Mouse (Mus musculus): ENCODE measurements at regions not wholly inside any gene's neighbourhood (a gene's known extent, or its start where the extent isn't known, plus 50 kb on each side); places are given as distances from the start of the nearest gene placed in this dataset.
"Not testable (repeated sequence)": the region's sequence is repeated elsewhere in the genome, so short reads cannot be mapped to it uniquely, and the experiment has no call there.

DNA sequence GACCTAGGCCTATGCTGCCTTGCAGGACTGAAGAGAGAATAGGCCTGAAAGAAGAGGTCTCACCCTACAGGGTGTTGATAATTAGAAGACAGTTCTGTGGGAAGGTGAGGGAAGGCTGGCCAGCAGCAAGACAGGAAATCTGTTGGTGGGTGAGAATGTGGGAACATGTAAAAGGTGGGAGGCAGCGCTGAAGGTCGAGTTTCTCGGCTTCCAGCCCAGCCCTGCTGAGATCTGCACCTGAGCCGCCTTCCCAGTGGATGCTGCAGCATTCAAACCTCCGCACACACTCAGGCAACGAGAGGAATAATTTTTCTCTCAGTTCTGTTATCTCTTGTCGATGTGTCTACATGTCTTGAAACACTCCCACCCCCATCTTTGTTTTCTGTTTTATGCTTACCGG lies 89.9 kb upstream of the Atp1b1 start:
- peak; percentile 36 to 51 for DNase-seq (ENCODE audit: low spot score in 2 of 2)

DNA sequence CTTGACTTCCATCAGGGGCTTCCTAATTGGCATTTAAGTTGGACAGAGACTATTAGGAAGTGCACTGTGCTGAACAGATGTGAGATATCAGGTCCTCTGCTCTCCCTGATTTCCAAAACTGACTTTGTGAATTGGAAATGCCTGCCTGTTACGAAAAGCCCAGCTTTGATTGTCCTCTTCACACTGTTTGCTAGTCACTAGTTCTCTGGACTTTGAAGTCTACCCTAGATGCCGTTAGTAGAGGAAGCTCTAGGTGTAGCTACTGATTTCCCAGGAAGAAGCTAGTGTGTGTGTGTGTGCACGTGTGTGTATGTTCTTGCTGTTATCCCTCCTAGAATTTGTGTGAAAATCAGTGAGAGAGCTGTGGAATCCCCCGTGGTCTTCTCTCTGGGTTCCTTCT lies 87.7 kb upstream of the Atp1b1 start:
- DNase-seq (ENCODE audit: low spot score in 2 of 2), result no peak

DNA sequence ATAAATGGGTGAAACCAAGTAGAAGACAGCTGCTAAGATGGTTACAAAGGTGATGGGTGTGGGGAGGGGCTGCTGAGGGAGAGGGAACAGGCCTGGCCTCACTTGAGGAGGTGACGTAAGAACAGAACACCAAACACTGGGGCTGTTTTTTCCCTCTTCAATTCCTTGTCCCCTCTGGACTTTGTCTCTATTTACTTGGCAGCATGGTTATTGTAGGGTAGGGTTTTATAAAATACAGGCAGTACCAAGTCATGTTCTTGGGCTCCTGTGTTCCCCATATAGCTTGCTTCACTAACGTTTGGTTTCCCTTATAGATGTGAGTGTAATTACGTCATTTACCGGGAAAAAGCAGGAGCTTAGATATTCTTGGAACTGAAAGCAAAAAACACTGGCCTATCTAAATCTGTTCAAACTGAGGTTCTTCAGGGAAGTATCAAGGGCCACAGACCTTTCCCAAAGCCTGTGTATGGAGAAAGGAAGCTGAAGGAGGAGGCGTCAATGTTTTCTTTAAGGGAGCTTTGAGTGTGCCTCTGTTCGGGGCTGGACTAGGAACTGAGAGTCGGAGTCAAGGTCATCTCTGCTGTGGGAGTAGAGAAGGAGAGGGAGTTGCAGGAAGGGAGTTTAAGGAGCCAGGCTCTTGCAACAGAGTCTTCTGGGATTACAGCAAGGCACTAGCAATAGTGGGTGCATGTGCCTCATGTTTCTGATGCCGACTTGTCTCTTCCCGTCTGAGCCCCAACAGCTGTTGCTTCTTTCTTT lies 85.1 kb upstream of the Atp1b1 start:
- no peak for DNase-seq (ENCODE audit: low spot score in 2 of 2)

DNA sequence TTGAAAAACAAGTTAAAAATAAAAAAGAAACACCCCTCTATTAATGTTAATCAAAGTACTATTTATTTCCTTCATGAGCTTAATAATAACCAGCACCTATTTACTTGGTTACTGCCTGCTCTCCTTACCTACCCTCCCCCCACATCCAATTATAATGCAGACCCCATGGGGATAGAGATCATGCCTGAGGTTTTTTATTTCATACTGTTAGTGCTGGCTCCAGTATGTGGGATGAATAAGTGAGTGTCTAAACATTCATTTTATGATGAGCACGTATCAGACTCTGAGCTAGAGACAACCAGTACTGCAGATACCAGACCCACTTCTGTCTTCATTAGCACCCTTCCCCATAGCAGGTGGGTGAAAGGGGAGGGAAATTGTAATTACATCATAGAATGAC lies 83.6 kb upstream of the Atp1b1 start:
- no peak for DNase-seq (ENCODE audit: low spot score in 2 of 2)

DNA sequence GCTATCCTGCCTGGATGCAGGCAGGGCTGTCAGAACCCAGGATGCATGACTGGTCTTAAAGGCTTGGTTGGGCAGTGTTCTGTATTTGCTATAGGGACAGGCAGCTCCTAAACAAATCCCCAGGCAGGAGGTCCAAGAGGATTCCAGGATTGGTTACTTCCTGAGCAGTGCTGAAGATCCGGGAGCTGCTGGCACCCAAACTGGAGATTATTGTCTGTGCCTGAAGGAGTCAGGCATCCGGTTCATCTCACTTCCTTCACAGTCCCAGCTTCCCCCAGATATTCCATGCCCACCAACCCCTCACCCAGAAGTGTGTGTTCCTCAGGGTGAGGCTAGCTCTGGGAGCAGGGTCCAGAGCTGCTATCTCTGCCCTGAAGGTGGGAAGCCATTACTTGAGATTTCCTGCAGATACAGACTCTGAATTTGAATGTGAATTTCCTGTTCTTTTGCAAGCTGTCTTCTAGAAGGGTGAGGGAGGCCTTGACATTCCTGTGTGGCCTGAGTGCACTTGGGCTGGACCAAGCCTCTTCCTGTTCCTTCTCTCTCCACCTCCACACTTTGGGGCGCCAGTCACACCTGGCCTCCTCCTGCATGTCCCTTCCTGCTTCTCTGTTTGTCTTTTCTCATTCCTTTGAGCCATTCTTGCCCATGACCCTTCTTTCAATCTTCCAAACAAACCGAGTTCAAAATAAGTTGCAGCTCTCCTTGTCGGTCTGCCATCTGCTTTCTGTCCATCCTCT lies 80.3 kb upstream of the Atp1b1 start:
- DNase-seq (ENCODE audit: low spot score in 2 of 2), result no peak

DNA sequence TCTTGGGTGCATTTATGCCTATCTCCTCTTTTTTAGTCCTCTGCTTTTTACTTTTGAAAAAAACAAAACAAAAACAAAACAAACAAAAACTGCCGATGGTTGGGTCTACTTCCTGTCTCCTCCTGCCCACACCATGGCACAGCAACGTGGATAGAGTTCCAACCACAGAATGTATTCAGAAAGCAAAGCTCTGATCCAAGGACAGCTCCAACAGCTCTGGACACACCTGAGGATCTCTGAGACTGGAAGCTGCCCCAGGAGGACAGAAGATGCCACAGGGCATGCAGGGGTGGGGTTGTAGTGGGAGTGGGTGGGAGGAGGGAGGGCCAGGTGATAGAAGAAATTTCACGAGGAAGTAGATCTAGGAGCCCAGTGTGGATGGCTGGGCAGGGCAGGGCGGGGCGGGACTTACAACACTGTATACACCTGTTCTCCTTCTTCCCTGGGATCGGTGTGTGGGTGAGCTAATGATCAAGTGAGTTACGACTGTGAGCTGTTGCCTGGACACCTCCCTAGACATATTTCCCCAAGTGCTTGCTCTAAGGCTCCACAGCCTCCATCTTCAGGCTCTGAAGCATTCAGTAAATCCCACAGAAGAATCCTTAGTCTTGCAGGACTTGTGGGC lies 79.3 kb upstream of the Atp1b1 start:
- DNase-seq (ENCODE audit: low spot score in 2 of 2), result no peak

DNA sequence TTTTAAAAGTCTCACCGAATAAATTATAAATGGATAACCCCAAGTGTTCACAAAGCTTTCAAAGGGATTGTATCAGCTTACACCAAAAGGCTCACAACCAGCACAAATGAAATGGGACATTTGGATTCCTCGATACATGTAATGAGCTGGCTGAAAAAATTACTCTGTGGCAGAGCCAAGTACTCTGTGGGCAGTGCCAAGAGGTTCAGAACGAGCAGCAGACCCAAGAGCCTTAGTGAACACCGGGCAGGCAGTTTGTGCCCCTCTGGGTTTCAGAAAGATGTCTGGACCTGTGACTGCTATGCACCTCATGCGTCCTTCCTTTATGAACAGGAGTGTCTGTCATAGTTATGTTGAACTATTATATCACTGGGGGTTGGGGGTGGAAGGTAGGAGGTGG lies 74.0 kb upstream of the Atp1b1 start:
- no peak for DNase-seq (ENCODE audit: low spot score in 2 of 2)

DNA sequence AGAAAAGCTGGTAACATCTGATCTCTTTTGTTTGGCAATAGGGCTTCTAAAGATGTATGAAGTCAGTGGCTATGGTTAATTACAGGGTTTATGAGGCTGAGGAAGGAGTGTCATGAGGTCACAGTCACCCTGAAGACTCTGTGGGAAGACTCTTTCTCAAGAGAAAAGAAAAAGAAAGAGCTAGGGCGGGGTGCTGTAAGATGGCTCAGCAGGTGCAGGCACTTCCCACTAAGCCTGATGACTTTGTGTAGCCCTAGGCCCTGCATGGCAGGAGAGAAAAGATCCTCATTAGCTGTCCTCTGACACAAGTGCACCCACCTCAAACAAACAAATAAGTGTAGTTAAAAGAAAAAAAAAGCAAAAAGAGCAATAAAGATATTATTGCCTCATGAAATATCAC lies 73.6 kb upstream of the Atp1b1 start:
- no peak for DNase-seq (ENCODE audit: low spot score in 2 of 2)

DNA sequence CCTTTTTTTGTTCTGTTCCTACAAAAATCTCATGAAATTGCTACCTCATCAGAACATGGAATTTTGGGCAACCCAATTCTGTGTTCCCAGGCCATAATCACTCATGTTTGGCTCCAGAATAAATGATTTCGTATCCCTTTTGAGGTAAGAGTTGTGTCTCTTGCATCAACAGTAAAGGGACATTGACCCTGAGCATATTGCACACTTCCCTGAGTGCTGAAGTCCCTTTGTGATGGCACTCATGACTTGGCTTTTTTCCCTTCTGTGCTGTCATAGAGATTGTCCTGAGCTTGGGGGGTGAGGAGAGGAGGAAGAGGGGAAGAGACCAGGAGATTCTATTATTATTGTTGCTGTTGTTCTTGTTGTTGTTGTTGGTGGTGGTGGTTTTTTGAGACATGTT lies 68.6 kb upstream of the Atp1b1 start:
- no peak for DNase-seq (ENCODE audit: low spot score in 2 of 2)

DNA sequence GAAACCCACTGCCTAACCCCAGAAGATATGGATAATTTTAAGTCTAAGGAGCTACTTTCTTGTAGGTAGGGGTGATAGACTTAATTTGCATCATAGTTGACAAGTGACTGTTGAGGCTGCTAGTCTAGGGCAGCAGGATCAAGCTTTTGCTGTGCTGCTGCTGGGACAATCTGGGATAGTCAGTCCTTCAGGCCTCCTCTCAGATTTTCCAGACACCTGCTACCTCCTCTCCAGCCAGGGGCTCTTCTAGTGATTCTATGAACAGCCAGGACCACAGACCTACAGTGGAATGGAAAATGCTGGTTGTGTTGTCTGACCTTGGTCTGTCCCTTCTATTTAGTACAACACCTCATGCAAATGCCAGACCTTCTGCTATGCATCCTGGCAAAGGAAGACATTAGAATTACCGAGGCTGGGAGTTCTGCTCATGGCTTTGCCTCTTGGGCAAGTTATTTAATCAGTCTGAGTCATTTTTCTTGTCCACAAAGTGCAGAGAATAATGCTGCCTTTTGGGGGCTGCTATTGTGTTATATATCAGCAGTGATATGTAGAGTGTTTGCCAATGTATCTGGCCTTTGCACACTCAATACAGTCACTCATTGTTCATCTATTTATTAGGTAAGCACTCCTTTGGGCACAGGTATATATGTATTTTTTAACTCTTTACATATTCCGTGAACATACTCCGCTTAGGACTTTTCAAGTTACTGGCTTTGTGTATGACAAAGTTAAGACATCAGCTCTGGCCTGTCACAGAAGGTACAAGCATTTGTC lies 64.4 kb upstream of the Atp1b1 start:
- no peak for DNase-seq (ENCODE audit: low spot score in 2 of 2)

DNA sequence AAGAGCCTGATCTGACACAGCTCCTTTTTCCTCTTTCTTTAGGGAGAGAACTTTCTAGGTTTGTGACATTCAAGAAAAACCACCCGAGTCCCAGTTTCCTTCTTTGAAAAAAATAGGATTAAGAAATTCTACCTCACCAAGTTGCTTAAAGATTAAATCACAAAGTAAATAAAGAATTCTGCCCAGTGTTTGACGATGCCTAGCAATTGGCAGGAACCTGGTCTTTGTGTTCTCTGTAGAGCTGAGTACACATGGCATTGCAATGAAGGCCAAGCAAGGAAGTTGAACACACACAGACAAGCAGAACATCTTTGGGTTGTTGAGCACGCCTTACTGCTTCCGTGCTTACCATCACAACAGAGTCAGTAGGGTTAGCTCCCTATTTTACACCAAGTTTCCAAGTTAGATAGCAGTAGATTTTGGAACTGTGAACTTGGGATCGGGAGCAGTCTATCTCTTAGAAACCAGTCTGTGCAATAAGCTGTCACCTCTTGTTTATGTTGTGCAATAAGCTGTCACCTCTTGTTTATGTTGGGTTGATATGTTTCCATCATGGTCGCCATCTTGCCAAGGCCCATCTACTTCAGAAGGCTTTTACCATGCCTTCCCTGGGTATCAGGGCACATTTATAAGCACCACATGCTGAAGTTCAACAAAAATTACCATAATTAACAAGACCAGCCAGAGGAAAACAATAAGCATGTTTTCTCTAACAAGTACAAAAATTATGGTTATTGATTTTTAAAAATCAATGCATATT lies 63.4 kb upstream of the Atp1b1 start:
- no peak for DNase-seq (ENCODE audit: low spot score in 2 of 2)

DNA sequence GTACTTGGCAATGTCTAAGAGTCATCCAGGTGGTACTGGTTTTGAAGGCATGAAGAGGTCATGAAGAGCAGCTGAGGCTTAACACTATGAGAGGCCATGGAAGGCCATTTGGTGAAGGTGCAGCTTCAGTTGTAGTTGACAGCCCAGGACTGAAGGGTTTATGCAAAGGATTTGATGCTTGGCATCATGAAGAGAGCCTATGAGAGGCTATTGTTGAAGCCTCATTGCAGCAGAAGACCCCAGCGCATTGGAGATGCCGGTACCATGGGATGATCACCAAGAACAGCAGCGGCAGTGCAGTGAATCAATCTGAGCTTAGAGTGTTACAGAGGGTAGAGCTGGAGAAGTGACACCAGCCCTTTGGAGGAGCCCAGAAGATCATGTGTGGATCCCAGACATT lies 60.7 kb upstream of the Atp1b1 start:
- no peak for DNase-seq (ENCODE audit: low spot score in 2 of 2)

DNA sequence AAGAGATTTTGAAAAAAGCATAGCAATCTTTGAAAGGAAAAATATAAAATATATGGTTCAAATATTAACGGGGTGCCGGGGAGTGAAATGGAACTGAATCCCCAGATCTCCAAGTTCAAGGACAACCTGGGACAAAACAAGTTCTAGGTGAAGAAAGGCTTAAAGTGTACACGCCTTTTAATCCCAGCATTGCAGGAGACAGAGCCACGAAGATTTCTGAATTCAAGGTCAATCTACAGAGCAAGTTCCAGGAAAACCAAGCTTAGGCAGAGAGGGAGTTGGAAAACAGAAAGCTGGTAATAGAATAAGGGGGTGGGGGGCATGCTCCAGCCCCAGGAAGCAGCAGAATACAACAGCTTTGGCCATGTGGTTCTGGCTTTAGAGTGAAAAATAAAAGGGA lies 60.2 kb upstream of the Atp1b1 start:
- DNase-seq (ENCODE audit: low spot score in 2 of 2), result no peak

DNA sequence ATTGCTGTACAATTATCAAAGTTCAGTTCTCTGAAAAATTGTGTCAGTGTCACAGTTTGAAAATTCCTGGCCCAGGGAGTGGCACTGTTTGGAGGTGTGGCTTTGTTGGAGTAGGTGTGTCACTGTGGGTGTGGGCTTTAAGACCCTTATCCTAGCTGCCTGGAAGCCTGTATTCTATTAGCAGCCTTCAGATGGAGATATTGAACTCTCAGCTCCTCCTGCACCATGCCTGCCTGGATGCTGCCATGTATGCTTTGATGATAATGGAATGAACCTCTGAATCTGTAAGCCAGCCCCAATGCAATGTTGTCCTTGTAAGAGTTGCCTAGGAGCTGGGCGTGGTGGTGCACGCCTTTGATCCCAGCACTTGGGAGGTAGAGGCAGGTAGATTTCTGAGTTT lies 59.2 kb upstream of the Atp1b1 start:
- not testable (repeated sequence) for DNase-seq (ENCODE audit: low spot score in 2 of 2)

DNA sequence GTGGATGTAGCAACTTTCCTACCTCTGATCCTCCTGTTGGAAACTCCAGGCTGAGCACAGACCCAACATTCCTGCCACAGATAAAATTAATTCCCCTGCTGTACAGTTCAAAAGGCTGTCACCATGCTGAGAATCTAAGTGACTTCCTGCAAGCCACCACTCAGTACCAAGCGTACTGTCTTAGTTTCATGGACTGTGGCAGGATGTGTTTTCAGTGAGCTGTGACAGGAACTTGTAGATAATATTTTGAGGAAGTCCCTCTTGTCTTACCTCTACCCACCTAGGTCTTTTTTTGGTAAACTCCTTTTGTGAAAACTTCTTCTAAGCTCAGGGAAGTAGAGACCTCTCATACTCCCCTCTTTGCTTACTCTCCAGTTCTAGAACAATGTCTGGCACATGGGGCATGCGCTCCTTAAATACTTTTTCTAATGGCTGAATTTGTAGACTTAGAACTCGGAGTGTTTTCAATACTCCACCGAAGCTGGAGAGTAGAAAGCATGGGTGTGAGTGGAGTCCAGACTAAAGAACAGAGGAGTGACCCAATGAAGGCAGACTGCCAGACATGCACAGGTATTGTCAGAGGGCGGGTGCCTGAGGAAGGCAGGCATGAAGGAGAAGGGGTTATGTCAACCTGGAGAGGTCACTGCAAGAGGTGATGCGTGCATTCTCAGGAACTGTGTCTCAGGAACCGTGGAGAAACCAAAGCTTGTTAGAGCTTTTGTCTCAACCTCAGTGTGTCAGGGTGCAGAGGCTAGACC lies 53.7 kb upstream of the Atp1b1 start:
- DNase-seq (ENCODE audit: low spot score in 2 of 2), result no peak

DNA sequence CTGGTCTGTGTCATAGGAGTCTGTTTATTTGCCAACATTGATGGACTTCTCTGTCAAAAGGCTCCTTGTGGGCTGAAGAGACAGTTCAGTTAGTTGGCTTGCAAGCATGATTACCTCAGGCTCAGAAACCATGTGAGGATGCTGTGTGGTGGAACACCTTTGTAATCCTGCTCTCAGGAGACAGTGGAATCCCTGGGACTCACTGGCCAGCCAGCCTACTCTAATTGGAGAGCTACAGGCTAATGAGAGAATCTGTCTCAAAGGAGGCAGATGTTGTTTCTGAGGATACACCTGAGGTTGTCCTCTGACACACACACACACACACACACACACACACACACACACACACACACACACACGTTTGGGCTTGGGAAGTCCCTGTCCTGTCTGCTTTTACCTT lies 51.1 kb upstream of the Atp1b1 start:
- DNase-seq (ENCODE audit: low spot score in 2 of 2), result no peak

DNA sequence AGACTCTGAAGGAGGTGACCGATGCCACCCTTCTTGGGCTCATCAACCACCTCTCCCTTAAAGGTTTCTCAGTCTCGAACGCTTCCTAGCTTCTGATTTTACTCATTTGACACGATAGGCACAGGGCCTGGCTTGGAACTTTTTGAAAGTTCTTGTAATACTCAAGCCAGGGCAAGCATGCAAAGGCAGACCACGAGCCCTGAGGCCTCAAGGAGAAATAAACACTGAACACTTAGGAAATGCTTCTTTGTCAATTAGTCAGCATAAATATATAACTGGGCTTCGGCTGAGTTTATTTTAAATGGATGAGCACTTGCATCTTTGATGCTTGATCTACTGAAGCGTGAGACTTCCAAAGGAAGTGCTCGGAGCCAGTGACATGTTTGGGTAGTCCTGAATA lies 50.4 kb upstream of the Atp1b1 start:
- DNase-seq (ENCODE audit: low spot score in 2 of 2), result no peak

DNA sequence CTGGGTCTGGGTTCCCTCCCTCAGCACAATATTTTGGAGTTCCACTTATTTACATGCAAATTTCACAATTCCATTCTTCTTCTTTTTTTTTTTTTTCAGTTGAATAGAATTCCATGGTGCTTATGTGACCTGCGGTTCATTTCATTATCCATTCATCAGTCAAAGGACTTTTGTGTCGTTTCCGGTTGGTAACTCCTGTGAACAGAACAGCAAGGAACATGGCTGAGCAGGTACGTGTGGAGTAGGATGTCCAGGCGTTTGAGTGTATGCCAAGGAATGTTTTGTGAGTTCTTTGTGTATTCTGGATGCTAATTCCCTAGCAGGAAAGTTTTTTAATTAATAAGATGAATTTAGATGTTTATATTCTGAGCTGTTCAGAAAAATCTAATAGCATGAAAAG lies 50.0 kb upstream of the Atp1b1 start:
- DNase-seq (ENCODE audit: low spot score in 2 of 2), result no peak
